Mouse (Mus musculus) cerebellum, adult (tissue): ENCODE data around the gene Btg1.

ENCODE experiments used
- ATAC-seq: cut with Nextera tagmentation; 2 replicates; pipeline ENCODE4 v1.9.2; 2017; ENCODE audit warnings: mild to moderate bottlenecking, moderate library complexity, mixed read lengths; ENCODE audit not compliant: insufficient number of reproducible peaks, low FRiP score, low TSS enrichment

Btg1 gene

GRCm38 (mm10) chr10:96660280-96660985 lies 43.6 kb downstream of the Btg1 start:
- ATAC-seq, result no peak

GRCm38 (mm10) chr10:96662976-96663375 lies 46.2 kb downstream of the Btg1 start:
- ATAC-seq, result no peak

GRCm38 (mm10) chr10:96663739-96664430 lies 47.1 kb downstream of the Btg1 start:
- ATAC-seq, result no peak
